Mouse (Mus musculus) ovary, adult 18-20 months (tissue): ENCODE measurements at regions not wholly inside any gene's neighbourhood (a gene's known extent, or its start where the extent isn't known, plus 50 kb on each side); places are given as distances from the start of the nearest gene placed in this dataset.
A peak's percentile ranks its signal among the peaks of the same experiment; 100 is the strongest.

Experiments
- DNase-seq: peaks from one replicate; pipeline ENCODE4 v3.0.0; 2022; ENCODE audit warnings: low spot score, mixed read lengths

DNA sequence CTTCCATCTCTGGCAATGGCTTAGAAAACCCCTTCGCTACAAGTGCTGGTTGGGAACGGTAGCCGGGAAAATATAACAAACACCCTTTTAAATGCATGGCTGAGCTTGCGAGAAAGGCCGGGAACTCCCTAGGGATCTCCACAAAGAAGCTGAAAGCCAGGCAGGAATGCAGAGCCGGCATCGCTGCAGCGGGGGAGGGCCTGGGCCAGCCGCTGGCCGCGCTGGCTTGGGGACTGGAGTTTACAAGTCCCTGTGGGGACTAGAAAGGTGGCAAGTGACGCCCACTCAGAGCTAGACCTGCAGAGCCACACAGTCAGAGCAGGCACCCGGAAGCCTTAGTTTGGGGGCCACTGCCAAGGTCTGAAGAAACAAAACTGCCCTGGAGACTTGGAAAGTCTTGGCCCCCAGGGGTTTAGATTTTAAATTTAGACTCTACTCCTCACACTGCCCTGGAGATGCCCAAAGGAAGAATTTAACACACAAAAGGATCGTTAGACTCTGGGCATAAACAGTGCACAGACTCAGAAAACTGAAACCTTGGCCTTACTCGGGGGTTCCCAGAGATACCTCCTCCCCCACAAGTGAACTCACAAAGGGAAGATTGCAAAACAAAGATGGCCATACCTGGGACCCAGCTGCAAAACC, 59.4 kb downstream of the 1700001O22Rik start:
- DNase-seq: peak; percentile 55

DNA sequence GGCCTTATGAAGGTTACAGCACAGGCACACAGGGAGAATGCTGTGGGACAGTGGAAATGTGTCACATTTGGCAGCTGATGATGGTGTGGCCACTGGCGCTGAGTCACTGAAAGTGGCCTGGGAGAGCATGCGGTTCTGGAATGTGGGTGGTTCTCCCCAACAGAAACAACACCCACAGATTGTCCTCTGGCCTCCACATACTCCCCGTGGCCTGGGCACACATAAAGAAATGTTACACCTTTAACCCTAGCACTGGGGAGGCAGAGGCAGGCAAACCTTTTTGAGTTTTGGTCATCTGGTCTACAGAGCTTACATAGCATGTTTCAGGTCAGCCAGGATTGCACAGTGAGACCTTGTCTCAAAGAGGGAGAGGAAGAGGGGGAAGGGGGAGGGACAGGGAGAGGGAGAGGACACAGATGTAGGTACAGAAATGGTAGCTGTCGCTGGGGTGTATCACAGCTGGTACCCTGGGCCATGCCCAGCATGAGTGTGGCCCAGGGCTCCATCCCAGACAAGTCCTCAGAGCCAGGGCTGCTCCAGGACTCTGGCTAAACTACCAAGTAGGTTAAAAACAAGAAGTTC, 60.1 kb downstream of the 1700001O22Rik start:
- DNase-seq: no peak

DNA sequence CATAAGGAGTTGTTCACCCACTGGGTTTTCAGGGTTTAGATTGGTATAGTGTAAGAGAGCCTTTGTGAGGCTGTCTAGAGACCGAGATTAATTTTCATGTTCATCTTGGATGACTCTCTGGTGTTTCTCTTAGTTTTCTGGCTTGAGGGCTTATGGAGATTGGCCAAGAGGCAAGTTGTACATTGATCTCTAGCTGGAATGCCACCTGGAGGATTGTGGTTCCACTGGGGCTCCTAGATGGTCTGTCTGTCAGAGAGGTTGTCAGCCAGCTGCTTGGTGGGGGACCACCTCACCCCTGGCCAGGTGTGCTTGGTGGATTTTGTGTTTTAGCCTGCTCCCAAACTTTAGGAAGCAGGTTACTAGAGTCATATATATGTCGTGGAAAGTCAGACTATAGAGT, 62.0 kb downstream of the 1700001O22Rik start:
- no peak for DNase-seq

DNA sequence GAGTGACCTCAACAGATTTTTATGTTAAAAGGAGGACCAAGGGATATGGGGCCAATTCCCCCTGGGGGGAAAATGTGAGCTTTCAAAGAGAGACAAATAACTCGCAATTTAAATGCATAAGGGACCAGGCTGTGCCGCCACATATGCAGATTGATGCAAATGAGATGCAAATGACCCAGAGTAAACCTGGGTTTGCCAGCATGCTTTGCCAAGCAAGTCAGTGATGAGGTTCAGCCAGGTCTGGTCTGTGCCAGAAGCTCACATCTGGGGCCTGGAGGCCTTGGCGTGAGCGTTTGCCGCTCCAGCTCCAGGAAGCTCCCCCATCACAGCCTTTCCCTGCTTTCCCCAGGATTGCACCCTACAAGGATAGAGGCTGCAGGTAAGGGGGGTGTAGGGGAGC, 65.7 kb downstream of the 1700001O22Rik start:
- no peak for DNase-seq

DNA sequence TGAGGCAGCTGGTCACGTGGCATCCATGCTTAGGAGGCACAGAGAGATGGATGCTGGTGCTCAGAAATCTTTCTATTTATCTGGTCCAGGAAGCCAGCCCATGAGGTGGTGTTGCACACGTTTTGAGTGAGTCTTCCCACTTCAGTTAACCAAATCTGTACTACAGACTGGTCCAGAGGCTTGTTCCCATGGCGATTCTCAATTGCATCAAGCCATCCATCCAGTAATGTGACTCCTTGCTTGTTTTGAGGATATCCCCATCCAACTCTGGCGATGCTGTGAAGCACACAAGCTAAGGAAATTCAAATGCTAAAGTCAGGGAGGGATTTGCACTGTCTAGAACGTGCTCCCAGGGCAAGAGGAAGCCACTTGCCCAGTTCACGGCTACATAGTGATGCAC, 66.8 kb downstream of the 1700001O22Rik start:
- DNase-seq: no peak

DNA sequence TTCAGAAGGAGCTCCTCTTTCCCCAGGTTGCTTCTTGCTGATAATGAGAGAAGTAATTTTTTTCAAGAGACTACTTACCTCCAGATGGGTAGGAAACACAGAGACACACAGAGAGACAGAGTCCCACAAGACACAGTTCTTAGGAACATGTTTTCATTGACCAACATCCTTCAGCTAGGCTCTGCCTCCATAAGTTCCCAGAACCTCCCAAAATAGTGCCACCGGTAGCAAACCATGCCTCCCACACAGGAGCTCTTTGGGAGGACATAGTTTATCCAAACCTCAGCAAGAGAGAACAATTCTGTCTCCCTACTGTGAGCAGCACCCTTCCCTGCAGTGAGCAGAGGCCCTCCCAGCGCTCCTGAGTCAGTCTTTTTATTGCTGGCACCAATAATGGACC, 67.2 kb downstream of the 1700001O22Rik start:
- no peak for DNase-seq

- DNase-seq: no peak
These were observed 69.6 kb downstream of the 1700001O22Rik start for GRCm38 (mm10) chr2:30733853-30734252.

DNA sequence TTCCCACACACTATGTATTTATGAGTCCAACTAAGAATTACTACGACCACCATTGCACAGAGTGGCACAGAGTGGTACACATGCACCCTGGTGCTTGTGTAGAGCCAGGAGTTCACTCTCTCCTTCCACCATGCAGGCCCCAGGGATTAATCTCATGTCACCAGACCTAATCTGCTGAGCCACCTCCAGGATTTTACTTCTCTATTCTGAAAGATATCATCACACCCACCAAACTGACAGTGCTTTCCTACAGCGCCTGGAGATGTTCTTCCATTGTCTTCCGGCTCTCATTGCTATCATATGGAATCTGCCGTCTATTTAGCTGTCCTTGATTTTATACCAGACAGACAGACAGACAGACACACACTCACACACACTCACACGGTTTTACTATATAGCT, 71.6 kb downstream of the 1700001O22Rik start:
- no peak for DNase-seq

DNA sequence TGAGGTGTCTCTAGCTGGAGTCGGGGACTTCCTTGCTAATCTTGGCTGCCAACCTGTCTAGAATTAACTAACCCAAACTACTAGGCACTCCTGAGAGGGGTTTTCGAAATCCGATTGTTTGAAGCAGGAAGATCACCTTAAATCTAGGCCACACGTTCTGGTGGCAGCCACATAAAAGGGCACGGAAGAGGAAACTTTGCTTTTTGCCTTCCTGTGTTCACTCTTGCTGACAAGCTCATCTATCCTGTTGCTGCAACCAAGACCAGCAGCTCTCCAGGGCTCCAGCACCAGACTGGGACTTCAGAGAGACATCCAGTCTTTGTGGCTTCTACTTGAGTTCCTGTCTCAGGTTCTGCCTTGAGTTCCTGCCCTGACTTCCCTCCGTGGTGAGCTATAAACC, 75.5 kb downstream of the 1700001O22Rik start:
- no peak for DNase-seq

GRCm38 (mm10) chr2:30725601-30726489, 77.6 kb downstream of the 1700001O22Rik start:
- no peak for DNase-seq

GRCm38 (mm10) chr2:30725186-30725585, 78.3 kb downstream of the 1700001O22Rik start:
- no peak for DNase-seq

DNA sequence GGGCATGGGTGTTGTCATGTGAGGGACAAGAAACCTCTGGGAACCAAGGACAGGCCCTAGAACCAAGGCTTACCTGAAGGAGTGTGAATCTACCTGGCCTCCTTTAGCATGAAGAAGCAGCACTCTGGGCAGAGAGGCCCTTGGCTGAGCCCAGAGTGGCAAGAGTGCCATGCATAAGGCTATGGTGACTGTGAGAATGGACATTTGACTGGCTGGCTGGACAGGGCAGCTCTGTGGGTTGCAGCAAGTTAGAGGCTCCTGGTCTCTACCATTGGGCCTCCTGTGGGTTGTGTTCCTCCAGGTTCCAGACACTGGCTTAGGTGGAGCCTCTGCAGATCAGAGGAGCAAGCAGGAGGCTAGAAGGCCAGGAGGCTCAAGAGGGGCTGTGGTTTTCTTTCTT, 78.9 kb downstream of the 1700001O22Rik start:
- no peak for DNase-seq

DNA sequence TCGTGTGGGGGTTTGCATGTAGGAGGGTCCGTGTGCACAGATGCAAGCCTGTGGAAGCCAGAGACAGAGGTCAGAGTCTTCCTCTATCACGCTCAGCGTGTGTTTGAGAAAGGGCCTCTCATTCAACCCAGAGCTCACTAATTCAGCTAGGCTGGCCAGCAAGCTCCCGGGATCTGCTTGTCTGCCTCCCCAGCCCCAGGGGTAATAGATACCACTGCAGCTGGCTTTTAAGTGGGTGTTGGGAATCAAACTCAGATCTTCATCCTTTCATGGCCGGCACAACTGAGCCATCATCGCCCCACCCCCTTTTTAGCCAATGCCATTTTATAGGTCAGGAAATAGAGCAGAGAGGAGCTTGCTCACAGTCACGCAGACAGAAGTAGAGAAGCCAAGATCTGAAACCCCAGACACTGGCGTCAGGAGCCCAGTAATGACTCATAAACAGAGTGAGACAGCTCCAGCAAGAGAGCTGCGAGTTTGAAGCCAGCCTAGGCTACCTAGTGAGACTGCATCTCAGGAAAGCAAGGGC, 80.3 kb downstream of the 1700001O22Rik start:
- no peak for DNase-seq

GRCm38 (mm10) chr2:30722263-30723050, 81.0 kb downstream of the 1700001O22Rik start:
- no peak for DNase-seq

GRCm38 (mm10) chr2:30721473-30722262, 81.8 kb downstream of the 1700001O22Rik start:
- DNase-seq: no peak

GRCm38 (mm10) chr2:30721048-30721461, 82.4 kb downstream of the 1700001O22Rik start:
- DNase-seq: no peak

DNA sequence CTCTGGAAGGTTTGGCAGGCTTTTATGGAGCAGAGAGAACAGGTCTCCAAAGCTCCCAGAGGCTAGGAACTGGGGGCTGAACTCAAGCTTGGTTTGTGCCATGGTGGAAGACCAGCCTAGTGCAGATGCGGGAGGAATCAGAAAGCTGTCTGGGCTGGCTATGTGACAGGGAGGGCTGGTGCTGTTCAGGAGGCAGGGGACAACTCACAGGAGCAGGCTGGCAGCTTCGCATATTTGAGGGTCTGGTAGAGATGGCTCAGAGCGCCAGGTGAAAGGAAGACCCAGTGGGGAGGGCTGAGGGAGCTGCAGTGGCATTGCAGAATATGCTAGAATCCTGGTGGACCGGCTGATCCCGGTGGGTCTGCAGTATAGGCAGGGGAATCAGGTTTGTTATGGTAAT, 83.2 kb downstream of the 1700001O22Rik start:
- no peak for DNase-seq

DNA sequence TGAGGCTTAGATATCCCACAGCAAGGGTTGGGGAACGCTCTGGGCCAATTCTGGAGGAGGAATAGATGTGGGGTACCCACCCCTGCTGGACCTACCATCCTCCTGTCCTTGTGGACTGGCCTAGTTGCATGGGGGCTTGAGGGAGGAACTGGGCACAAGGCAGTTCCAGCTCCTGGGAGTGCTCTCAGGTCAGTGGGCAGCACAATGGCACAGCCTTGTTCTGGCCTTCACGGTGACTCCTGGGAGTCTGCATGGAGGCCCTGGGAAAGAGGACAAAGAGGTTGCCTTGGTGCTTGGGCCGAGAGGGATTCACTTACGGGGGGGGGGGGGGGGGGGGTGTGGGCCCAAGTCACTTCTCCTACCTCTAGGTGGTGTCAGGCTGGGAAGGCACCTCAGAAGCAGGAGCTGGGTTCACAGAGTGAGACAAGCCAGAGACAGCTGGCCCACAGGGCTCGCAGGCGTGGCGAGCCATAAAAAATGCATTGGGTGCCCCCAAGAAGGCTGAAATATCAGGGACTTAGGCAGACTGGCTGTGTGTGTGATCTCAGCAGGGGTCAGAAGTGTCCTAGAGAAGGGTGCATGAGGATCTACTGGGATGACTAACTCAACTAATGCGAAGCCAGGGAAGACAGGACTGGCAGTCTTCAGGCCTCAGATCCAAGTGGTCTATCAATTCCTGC, 83.7 kb downstream of the 1700001O22Rik start:
- DNase-seq: no peak

DNA sequence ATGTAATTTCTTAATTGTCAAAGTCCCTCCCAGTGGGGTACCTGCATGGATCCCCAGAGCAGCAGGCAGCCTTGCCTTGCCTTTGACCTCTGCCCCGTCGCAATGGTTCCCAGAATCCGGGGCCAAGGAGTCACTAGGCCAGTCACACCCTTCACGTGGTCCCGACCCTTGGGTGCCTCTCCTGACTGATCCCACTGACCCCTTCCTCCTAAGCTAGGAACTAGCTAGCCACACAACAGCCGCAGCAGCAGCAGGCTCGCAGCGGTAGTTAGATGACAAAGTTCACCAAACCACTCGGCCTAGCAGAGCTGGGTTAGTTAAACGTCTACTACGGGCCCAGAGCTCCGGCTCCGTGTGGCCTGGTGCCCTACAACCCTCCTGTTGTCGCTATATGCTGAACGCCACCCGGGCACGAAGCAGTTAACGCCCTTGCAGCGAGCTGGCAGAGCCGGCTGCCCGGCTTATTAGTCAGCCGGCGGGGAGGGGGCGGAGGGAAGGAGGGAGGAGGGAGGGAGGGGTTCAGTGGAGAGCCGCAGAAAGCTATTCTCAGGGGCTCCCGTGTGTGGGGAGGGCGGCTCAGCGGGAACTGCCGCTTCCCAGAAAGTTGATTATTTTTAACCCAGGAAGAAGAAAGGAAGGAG, 84.6 kb downstream of the 1700001O22Rik start:
- peak; percentile 83 for DNase-seq

DNA sequence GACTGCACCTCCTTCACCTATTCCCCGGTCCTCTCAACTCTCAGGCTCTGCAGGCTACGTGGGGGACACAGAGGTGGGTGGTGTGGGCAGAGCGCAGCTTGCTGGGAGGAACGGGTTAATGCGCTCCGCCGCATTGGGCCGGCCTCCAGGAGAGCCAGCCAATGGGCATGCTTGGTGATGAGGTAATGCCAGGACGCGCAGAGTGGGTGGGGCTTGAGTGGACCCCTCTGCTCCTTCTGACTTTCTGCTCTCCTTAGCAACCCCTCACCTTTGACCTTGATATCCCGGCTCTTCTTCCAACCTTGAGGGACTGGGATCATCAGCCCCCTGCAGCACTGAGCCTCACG, 85.2 kb downstream of the 1700001O22Rik start:
- peak; percentile 86 for DNase-seq
